Mouse (Mus musculus): ENCODE measurements around the gene Rhobtb1.

DNA sequence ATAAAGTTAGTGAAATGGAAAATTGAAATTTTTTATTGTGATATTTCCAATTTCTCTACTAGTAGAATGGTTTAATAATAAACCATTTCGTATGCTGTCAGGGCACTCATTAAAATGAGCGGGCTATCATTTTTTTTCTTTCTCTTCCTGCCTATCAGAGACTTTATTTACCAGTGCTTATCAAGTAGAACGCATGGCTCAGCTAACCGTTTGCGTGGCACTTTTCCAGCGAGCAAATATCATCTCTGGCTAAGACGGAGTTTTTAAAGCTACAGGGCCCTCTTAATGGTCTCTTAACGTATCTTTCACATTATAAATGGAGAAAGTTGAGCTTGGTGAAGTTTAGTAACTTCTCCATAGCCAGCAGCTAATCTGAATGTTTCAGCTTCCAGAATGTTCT is 44.0 kb upstream of the Rhobtb1 start:
- TF ChIP-seq CTCF (IDR thresholded peaks at IDR 0.05; ENCODE audit: borderline replicate concordance, control insufficient read depth, extremely low read depth, insufficient read depth, low read length, poor library complexity) (no peak), POLR2A (IDR thresholded peaks at IDR 0.05; ENCODE audit: control insufficient read depth, extremely low read depth, insufficient read depth, low read length, poor library complexity) (no peak)

Measured in thymus, adult 2 months (tissue).